Mouse (Mus musculus) embryonic fibroblast, embryonic 13.5 days (primary cell): ENCODE data around the gene Naaladl2. TPM values are rescaled to one million over a fixed set of nuclear protein-coding genes. Genes with fewer than 3 reads are reported as not detected.

Source experiments
- H3K27ac ChIP-seq: 2 replicates; pipeline ENCODE4 v1.5.1; 2012; ENCODE audit warnings: low read length, control low read depth, inconsistent platforms; ENCODE audit not compliant: insufficient read depth
- H3K4me1 ChIP-seq: 2 replicates; pipeline ENCODE4 v1.6.1; 2011; ENCODE audit warnings: low read length; ENCODE audit not compliant: control insufficient read depth, insufficient read depth
- H3K4me3 ChIP-seq: 2 replicates; pipeline ENCODE4 v1.5.1; 2011; ENCODE audit warnings: mild to moderate bottlenecking, control low read depth, low read length; ENCODE audit not compliant: insufficient read depth
- CTCF ChIP-seq: IDR thresholded peaks from 2 replicates; pipeline ENCODE4 v1.5.1; 2011; ENCODE audit warnings: mild to moderate bottlenecking, control low read depth, low read length, moderate library complexity, borderline replicate concordance; ENCODE audit not compliant: insufficient read depth
- POLR2A ChIP-seq: IDR thresholded peaks from 2 replicates; pipeline ENCODE4 v1.6.1; 2011; ENCODE audit warnings: low read depth, mild to moderate bottlenecking, control low read depth, low read length, moderate library complexity
- polyA plus RNA-seq: library from polyadenylated mRNA; stranded (reverse); fragments of >200 nt; gene quantifications from 2 replicates; pipeline ENCODE4 v1.2.4, GENCODE M21; 2011; ENCODE audit warnings: low read depth; ENCODE audit not compliant: missing spikeins, insufficient read length

Naaladl2 gene
- polyA plus RNA-seq, 1 experiment = 10.4 TPM

DNA sequence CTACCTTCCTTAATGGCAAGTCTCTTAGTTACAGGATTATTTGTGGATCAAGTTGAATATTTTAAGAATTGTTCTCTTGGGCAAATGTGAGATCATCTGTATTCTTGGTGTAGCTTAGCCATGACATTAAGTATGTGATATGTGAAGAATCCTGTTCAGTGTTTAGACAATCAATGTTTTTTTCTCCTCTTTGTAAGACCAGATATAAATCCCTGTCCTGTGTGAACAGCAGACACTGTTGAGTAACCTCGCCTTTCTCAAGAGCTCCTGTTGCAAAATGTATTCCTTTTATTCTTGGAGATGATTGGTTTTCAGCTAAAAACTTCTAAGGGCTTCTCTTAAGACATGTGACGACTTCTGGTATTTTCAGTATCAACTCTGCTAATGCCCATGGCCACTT is 347.3 kb downstream of the Naaladl2 start:
- H3K27ac ChIP-seq = no peak overlapping the region
- no peaks in the 10 kb centered on the region for H3K4me1 ChIP-seq
- TF ChIP-seq POLR2A = no peak
- no peak overlapping the region for H3K4me3 ChIP-seq

- Histone ChIP-seq H3K27ac (no peak overlapping the region), H3K4me1 (no peaks in the 10 kb centered on the region), H3K4me3 (no peak overlapping the region)
- no peak for TF ChIP-seq POLR2A
- no peak for TF ChIP-seq CTCF
These were observed 356.5 kb downstream of the Naaladl2 start for GRCm38 (mm10) chr3:24787451-24788148.

- Histone ChIP-seq H3K4me3 (no peak overlapping the region), H3K4me1 (no peaks in the 10 kb centered on the region), H3K27ac (no peak overlapping the region)
- TF ChIP-seq POLR2A (no peak), CTCF (no peak)
These were observed 360.0 kb downstream of the Naaladl2 start for GRCm38 (mm10) chr3:24784108-24784507.

DNA sequence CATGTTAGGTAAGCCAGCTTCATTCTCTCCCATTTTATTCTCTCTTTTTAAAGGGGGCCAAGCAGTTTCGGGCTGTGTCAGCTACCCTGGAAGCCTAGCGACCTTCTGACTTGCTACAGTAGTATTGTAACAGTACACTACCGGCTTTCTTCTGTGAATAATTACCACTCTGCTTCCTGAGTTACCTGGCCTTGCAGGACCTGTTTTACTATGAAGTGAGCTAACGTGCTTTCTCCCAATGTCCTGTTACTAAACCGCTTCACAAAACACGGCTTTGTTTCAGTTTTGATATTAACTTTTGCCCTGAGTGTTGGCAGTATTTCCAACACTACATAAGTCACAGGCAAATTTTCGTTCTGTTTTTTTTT is 360.6 kb downstream of the Naaladl2 start:
- H3K4me1 ChIP-seq = no peaks in the 10 kb centered on the region
- H3K4me3 ChIP-seq = no peak overlapping the region
- TF ChIP-seq POLR2A (no peak), CTCF (no peak)
- H3K27ac ChIP-seq = no peak overlapping the region

DNA sequence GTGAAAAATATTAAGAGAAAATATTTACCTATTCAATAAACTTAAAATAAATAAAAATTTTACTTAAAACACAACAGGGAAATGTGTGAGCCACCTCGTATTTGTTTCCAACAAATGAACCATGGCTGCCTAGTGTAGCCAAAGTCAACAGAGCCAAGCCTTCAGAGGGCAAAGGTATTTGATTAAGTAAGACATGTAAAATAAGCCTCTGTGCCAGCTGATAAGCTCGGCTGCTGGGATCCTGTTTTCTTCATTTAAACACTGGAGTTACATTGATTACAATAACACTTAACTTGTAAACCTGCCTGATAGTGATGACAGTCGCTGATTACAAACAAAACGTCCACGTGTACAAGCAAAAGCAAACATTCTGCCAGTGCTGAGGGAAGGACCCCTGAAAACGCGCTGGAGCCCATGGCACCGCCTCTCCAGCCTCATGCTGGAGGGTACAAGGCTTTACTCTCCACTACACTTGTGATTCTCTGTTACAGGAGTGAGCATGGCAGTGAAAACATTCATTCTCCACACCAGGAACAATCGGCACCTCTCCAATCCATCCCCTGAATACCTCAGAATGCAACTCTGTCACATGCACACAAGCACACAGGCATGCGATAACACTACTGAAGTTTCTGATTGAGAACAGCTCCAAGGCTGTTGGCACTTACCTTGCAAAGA is 361.1 kb downstream of the Naaladl2 start:
- no peaks in the 10 kb centered on the region for H3K4me1 ChIP-seq
- no peak overlapping the region for H3K27ac ChIP-seq
- no peak for TF ChIP-seq POLR2A
- TF ChIP-seq CTCF = no peak
- H3K4me3 ChIP-seq = no peak overlapping the region

GRCm38 (mm10) chr3:24781687-24782086 is 362.4 kb downstream of the Naaladl2 start:
- TF ChIP-seq CTCF (no peak), POLR2A (no peak)
- Histone ChIP-seq H3K27ac (no peak overlapping the region), H3K4me1 (no peaks in the 10 kb centered on the region), H3K4me3 (no peak overlapping the region)

GRCm38 (mm10) chr3:24778416-24778815 is 365.6 kb downstream of the Naaladl2 start:
- Histone ChIP-seq H3K4me1 (no peaks in the 10 kb centered on the region), H3K27ac (no peak overlapping the region), H3K4me3 (no peak overlapping the region)
- TF ChIP-seq POLR2A (no peak), CTCF (no peak)

DNA sequence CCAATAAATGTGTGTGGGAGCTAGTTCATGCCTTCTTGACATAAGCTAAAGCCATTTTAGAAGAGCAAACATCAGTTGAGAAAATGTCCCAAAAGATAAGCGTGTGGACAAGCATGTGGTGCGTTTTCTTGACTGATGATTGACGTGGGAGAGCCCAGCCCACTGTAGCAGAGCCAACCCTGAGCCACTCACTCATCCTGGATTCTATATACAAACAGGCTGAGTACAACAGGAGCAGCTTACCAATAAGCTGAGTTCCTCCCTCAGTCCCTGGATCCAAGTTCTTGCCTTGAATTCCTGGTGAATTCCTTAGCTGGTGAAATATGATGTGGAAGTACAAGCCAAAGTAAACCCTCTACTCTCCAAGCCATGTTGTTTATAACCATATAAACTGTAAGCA is 395.0 kb downstream of the Naaladl2 start:
- no peak for TF ChIP-seq POLR2A
- TF ChIP-seq CTCF = no peak
- no peaks in the 10 kb centered on the region for H3K4me1 ChIP-seq
- H3K4me3 ChIP-seq = no peak overlapping the region
- no peak overlapping the region for H3K27ac ChIP-seq

DNA sequence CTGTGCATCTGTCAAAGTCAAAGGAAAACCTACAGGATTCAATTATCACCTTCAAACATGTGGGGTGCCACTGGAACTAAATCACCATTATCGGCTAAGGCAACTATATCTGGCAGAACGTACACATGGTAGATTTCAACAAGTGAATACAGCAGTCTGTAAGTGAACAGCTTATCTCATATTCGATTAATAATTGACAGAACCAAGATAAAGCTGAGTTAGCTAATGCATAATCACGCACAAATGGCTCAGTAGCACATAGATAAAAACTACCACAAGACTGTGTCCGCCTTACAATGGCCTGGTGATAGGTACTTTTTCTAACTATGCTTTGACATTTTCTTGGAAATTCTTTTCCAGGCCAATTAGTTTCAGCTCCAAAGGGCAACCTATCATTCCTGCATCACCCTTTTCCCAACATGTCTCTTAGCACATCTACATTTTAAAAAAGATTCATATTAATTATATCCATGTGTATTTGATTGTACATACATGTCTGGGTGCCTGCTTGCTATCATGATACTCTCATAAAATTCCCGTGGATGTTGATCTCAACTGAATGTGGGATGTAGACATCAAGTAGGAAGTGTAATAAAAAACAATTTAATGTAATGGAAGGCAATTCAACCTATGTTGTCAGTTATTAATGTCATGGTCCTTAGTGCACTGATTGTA is 396.7 kb downstream of the Naaladl2 start:
- no peak for TF ChIP-seq POLR2A
- no peak for TF ChIP-seq CTCF

GRCm38 (mm10) chr3:24743946-24744345 is 400.1 kb downstream of the Naaladl2 start:
- H3K27ac ChIP-seq = no peak overlapping the region
- no peak overlapping the region for H3K4me3 ChIP-seq
- TF ChIP-seq POLR2A (no peak), CTCF (no peak)
- H3K4me1 ChIP-seq = no peaks in the 10 kb centered on the region

More for the DNA sequence above, 396.7 kb downstream of the Naaladl2 start:
- H3K27ac ChIP-seq = no peak overlapping the region
- H3K4me3 ChIP-seq = no peak overlapping the region
- H3K4me1 ChIP-seq = no peaks in the 10 kb centered on the region
